Mouse (Mus musculus) ES-Bruce4 (cell line): ENCODE measurements at regions not wholly inside any gene's neighbourhood (a gene's known extent, or its start where the extent isn't known, plus 50 kb on each side); places are given as distances from the start of the nearest gene placed in this dataset.

Experiments
- CTCF ChIP-seq: IDR thresholded peaks from one replicate; pipeline ENCODE4 v1.8.1; 2011; ENCODE audit warnings: low read depth, low read length
- POLR2A ChIP-seq: IDR thresholded peaks from one replicate; pipeline ENCODE4 v1.8.1; 2011; ENCODE audit warnings: low read length; ENCODE audit not compliant: insufficient read depth

DNA sequence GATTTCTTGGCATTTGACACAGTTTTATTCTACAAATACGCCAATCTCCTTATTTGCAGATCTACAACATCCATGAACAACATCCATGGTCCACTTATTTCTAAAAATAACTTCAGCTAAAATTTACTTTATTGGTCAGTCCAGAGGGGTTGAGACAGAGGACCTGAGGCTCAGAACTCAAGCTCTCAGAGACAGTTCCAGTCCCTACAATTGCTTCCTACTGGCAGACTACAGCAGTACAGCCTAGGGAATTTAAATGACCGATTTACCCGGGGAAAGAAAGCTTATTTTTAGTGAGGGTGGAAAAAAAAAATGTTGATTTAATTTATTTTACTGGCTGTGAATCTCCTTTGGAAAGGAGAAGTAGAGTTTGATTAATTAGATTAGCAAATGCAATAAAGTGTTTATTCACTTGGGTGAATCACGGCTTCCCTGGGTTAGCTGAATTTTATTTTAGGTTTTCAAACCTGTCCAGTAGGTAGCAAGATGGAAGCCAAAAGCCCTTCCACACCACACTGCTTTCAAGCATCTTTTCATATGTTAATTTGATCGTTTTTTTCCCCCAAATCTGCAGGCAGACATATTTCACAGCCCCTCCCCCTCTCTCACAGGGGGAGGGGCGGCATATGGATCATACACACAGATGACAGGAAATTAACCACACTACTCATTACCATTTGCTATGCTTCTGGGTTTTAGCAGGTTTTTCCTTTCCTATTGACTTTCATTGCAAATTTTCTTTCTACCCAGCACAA is 143.0 kb downstream of the Sox4 start:
- TF ChIP-seq CTCF (no peak), POLR2A (no peak)
